Mouse (Mus musculus): ENCODE results near the gene Diras1.

- TF ChIP-seq GATA1 (IDR thresholded peaks at IDR 0.05; ENCODE audit: borderline replicate concordance, low read length): no peak
- no peak for TF ChIP-seq FLI1 (IDR thresholded peaks at IDR 0.05; ENCODE audit: low read length)
Observed at GRCm38 (mm10) chr10:80991945-80992344, 33.5 kb downstream of the Diras1 start.
